Mouse (Mus musculus) midbrain, embryonic 16.5 days (tissue): ENCODE measurements around the gene Cables2. TPM values are rescaled to one million over a fixed set of nuclear protein-coding genes. Genes with fewer than 3 reads are reported as not detected.
"Not testable (repeated sequence)": the region's sequence is repeated elsewhere in the genome, so short reads cannot be mapped to it uniquely, and the experiment has no call there.

ENCODE experiments used
- ATAC-seq: fragments of 200-750 bp; cut with Nextera tagmentation; 2 replicates; pipeline ENCODE4 v1.8.0; 2017; ENCODE audit warnings: moderate TSS enrichment
- H3K27ac ChIP-seq: fragments of 300-500 bp; sonication (generic); 2 replicates; pipeline ENCODE4 v1.5.1; 2014; ENCODE audit warnings: mild to moderate bottlenecking, low read length, mixed read lengths
- H3K27me3 ChIP-seq: fragments of 300-500 bp; sonication (generic); 2 replicates; pipeline ENCODE4 v1.6.1; 2014; ENCODE audit warnings: low read depth, low read length, mixed read lengths; ENCODE audit not compliant: control insufficient read depth, insufficient read depth
- H3K36me3 ChIP-seq: fragments of 300-500 bp; sonication (generic); 2 replicates; pipeline ENCODE4 v1.6.1; 2014; ENCODE audit warnings: mild to moderate bottlenecking, low read length, moderate library complexity, mixed read lengths; ENCODE audit not compliant: control insufficient read depth, insufficient read depth
- H3K4me1 ChIP-seq: fragments of 300-500 bp; sonication (generic); 2 replicates; pipeline ENCODE4 v1.6.1; 2014; ENCODE audit warnings: mild to moderate bottlenecking, low read length, mixed read lengths; ENCODE audit not compliant: control insufficient read depth, insufficient read depth
- H3K4me2 ChIP-seq: fragments of 300-500 bp; sonication (generic); 2 replicates; pipeline ENCODE4 v1.6.1; 2014; ENCODE audit warnings: mild to moderate bottlenecking, low read length, mixed read lengths
- H3K4me3 ChIP-seq: fragments of 300-500 bp; sonication (generic); 2 replicates; pipeline ENCODE4 v1.5.1; 2014; ENCODE audit warnings: low read depth, mild to moderate bottlenecking, low read length, moderate library complexity, mixed read lengths
- H3K9ac ChIP-seq: fragments of 300-500 bp; sonication (generic); 2 replicates; pipeline ENCODE4 v1.6.1; 2014; ENCODE audit warnings: low read depth, low read length, mixed read lengths
- H3K9me3 ChIP-seq: fragments of 300-500 bp; sonication (generic); replicated peaks from 2 replicates; pipeline ENCODE4 v1.6.1; 2014; ENCODE audit warnings: mild to moderate bottlenecking, low read length, mixed read lengths; ENCODE audit not compliant: control insufficient read depth, poor library complexity, severe bottlenecking
- WGBS: fragments of 180-500 bp; shearing (Covaris S2); extraction: QIAGEN DNeasy Blood & Tissue Kit; methylation state at CpG from one replicate; pipeline ENCODE4 v1.1.7; 2014; 5-methylcytosine and 5-hydroxymethylcytosine counted together
- polyA plus RNA-seq: library from polyadenylated mRNA; unstranded; fragments of >200 nt; fragmentation: Nextera tagmentation; extraction: Ambion mirVana; gene quantifications from 2 replicates; pipeline ENCODE4 v1.2.1, GENCODE M21; 2015

Cables2 gene
- polyA plus RNA-seq, 1 experiment from 2014 or later, result 24.2 TPM

GRCm38 (mm10) chr2:180260610-180261480, 12.5 kb downstream of the Cables2 start:
- H3K9ac ChIP-seq, result no peak overlapping the region
- 65% methylated on average over 8 of the region's 8 CpGs for WGBS
- no peak for ATAC-seq
- H3K4me2 ChIP-seq, result no peak overlapping the region
- peaks cover 13% of the 10 kb centered on the region for H3K4me1 ChIP-seq
- H3K27ac ChIP-seq, result no peak overlapping the region
- H3K9me3 ChIP-seq, result no peaks in the 10 kb centered on the region
- H3K27me3 ChIP-seq, result no peaks in the 10 kb centered on the region
- H3K4me3 ChIP-seq, result no peak overlapping the region
- peaks cover 12% of the 10 kb centered on the region for H3K36me3 ChIP-seq

GRCm38 (mm10) chr2:180259826-180260609, 13.3 kb downstream of the Cables2 start:
- ATAC-seq, H3K27ac ChIP-seq, H3K27me3 ChIP-seq, H3K4me2 ChIP-seq, H3K9ac ChIP-seq, H3K4me3 ChIP-seq, H3K9me3 ChIP-seq: not testable (repeated sequence)
- H3K36me3 ChIP-seq, result peaks cover 12% of the 10 kb centered on the region
- H3K4me1 ChIP-seq, result peaks cover 14% of the 10 kb centered on the region
- 76% methylated on average over 17 of the region's 17 CpGs for WGBS

GRCm38 (mm10) chr2:180258951-180259484, 14.3 kb downstream of the Cables2 start:
- H3K27ac ChIP-seq, H3K27me3 ChIP-seq, H3K9ac ChIP-seq, H3K4me3 ChIP-seq, H3K4me2 ChIP-seq, H3K9me3 ChIP-seq, ATAC-seq: not testable (repeated sequence)
- H3K4me1 ChIP-seq, result peaks cover 14% of the 10 kb centered on the region
- 83% methylated on average over 10 of the region's 10 CpGs for WGBS
- peaks cover 12% of the 10 kb centered on the region for H3K36me3 ChIP-seq

GRCm38 (mm10) chr2:180257963-180258865, 15.1 kb downstream of the Cables2 start:
- Histone ChIP-seq H3K4me3 (peak overlapping the region; percentile 88), H3K9ac (peak overlapping the region; percentile 88), H3K36me3 (peaks cover 12% of the 10 kb centered on the region)

GRCm38 (mm10) chr2:180257001-180257521, 16.2 kb downstream of the Cables2 start, which contains the start of gene Rps21:
Rps21 (plus strand) TSS chr2:180257377.
- ATAC-seq, result peak; percentile 95
- Histone ChIP-seq H3K27me3 (no peaks in the 10 kb centered on the region), H3K4me1 (peaks cover 14% of the 10 kb centered on the region), H3K9me3 (no peaks in the 10 kb centered on the region), H3K4me3 (peak within 1 kb of the TSS; percentile 88), H3K36me3 (peaks cover 8% of the 10 kb centered on the region), H3K9ac (peak within 1 kb of the TSS; percentile 88), H3K4me2 (peak within 1 kb of the TSS; percentile 86), H3K27ac (peak within 1 kb of the TSS; percentile 95)
- under 1% methylated on average over 38 of the region's 38 CpGs for WGBS

More at GRCm38 (mm10) chr2:180257963-180258865, 15.1 kb downstream of the Cables2 start:
- no peak for ATAC-seq
- Histone ChIP-seq H3K27ac (peak overlapping the region; percentile 95), H3K27me3 (no peaks in the 10 kb centered on the region), H3K4me1 (peaks cover 14% of the 10 kb centered on the region), H3K4me2 (peak overlapping the region; percentile 86), H3K9me3 (no peaks in the 10 kb centered on the region)
- WGBS, result 54% methylated on average over 11 of the region's 11 CpGs

GRCm38 (mm10) chr2:180256296-180257000, 16.8 kb downstream of the Cables2 start:
- Histone ChIP-seq H3K36me3 (peaks cover 5% of the 10 kb centered on the region), H3K9ac (peak overlapping the region; percentile 80), H3K4me1 (peaks cover 14% of the 10 kb centered on the region), H3K27ac (peak overlapping the region; percentile 95), H3K4me2 (peak overlapping the region; percentile 76), H3K4me3 (peak overlapping the region; percentile 88), H3K9me3 (no peaks in the 10 kb centered on the region), H3K27me3 (no peaks in the 10 kb centered on the region)
- ATAC-seq, result peak; percentile 73
- 26% methylated on average over 26 of the region's 26 CpGs for WGBS

GRCm38 (mm10) chr2:180255701-180256100, 17.6 kb downstream of the Cables2 start:
- Histone ChIP-seq H3K27ac (no peak overlapping the region), H3K4me1 (peaks cover 14% of the 10 kb centered on the region), H3K9me3 (no peaks in the 10 kb centered on the region), H3K4me2 (peak overlapping the region; percentile 76), H3K4me3 (no peak overlapping the region), H3K36me3 (peaks cover 1% of the 10 kb centered on the region; the same call in 1 of the 2 replicates), H3K27me3 (no peaks in the 10 kb centered on the region), H3K9ac (no peak overlapping the region)
- ATAC-seq, result no peak
- WGBS, result 95% methylated on average over 9 of the region's 9 CpGs
